Mouse (Mus musculus) forebrain, embryonic 14.5 days (tissue): ENCODE data around the gene Rbm47. TPM values are rescaled to one million over a fixed set of nuclear protein-coding genes. Genes with fewer than 3 reads are reported as not detected.

Experiments
- ATAC-seq: fragments of 200-750 bp; cut with Nextera tagmentation; 2 replicates; pipeline ENCODE4 v1.8.0; 2017; ENCODE audit warnings: mild to moderate bottlenecking, moderate library complexity
- DNase-seq: peaks from one replicate; pipeline ENCODE4 v3.0.0-alpha.2; 2015; ENCODE audit warnings: low spot score
- H3K27ac ChIP-seq: fragments of 300-500 bp; sonication (generic); 2 replicates; pipeline ENCODE4 v1.5.1; 2014; ENCODE audit warnings: low read depth, mild to moderate bottlenecking, control low read depth, low read length, moderate library complexity
- H3K27me3 ChIP-seq: fragments of 300-500 bp; sonication (generic); replicated peaks from 2 replicates; pipeline ENCODE4 v1.6.1; 2014; ENCODE audit warnings: low read length, control low read depth, mixed read lengths; ENCODE audit not compliant: control insufficient read depth, insufficient read depth
- H3K36me3 ChIP-seq: fragments of 300-500 bp; sonication (generic); 2 replicates; pipeline ENCODE4 v1.6.1; 2014; ENCODE audit warnings: low read length, control low read depth; ENCODE audit not compliant: control insufficient read depth, insufficient read depth
- H3K4me1 ChIP-seq: fragments of 300-500 bp; sonication (generic); 2 replicates; pipeline ENCODE4 v1.6.1; 2014; ENCODE audit warnings: antibody characterized with exemption, low read length, control low read depth; ENCODE audit not compliant: control insufficient read depth, insufficient read depth
- H3K4me2 ChIP-seq: fragments of 300-500 bp; sonication (generic); 2 replicates; pipeline ENCODE4 v1.6.1; 2014; ENCODE audit warnings: mild to moderate bottlenecking, control low read depth, low read length
- H3K4me3 ChIP-seq: fragments of 300-500 bp; sonication (generic); 2 replicates; pipeline ENCODE4 v1.5.1; 2014; ENCODE audit warnings: low read depth, low read length, control low read depth
- H3K9ac ChIP-seq: fragments of 300-500 bp; sonication (generic); 2 replicates; pipeline ENCODE4 v1.6.1; 2014; ENCODE audit warnings: mild to moderate bottlenecking, low read length, control low read depth, moderate library complexity
- H3K9me3 ChIP-seq: fragments of 300-500 bp; sonication (generic); replicated peaks from 2 replicates; pipeline ENCODE4 v1.6.1; 2016; ENCODE audit warnings: low read length, control low read depth, mixed read lengths; ENCODE audit not compliant: control insufficient read depth
- WGBS: fragments of 180-500 bp; shearing (Covaris S2); extraction: QIAGEN DNeasy Blood & Tissue Kit; methylation state at CpG from one replicate; pipeline ENCODE4 v1.1.7; 2014; 5-methylcytosine and 5-hydroxymethylcytosine counted together
- polyA plus RNA-seq: library from polyadenylated mRNA; unstranded; fragments of >200 nt; fragmentation: Nextera tagmentation; extraction: Ambion mirVana; gene quantifications from 2 replicates; pipeline ENCODE4 v1.2.1, GENCODE M21; 2014

Gene Rbm47
- polyA plus RNA-seq, 1 experiment from 2014 or later: 2.2 TPM

GRCm38 (mm10) chr5:66062046-66062929 lies 110.6 kb downstream of the Rbm47 start:
- Histone ChIP-seq H3K4me3 (no peak overlapping the region), H3K27me3 (no peaks in the 10 kb centered on the region), H3K36me3 (no peaks in the 10 kb centered on the region), H3K27ac (no peak overlapping the region), H3K9me3 (no peaks in the 10 kb centered on the region), H3K9ac (no peak overlapping the region), H3K4me2 (no peak overlapping the region), H3K4me1 (no peaks in the 10 kb centered on the region)
- DNase-seq (peak; percentile 45), ATAC-seq (no peak)
- 73% methylated on average over 19 of the region's 19 CpGs for WGBS

GRCm38 (mm10) chr5:66061667-66062045 lies 111.3 kb downstream of the Rbm47 start:
- H3K4me2 ChIP-seq: no peak overlapping the region
- ATAC-seq: no peak
- H3K4me3 ChIP-seq: no peak overlapping the region
- H3K27me3 ChIP-seq: no peaks in the 10 kb centered on the region
- no peaks in the 10 kb centered on the region for H3K9me3 ChIP-seq
- no peak overlapping the region for H3K27ac ChIP-seq
- no peaks in the 10 kb centered on the region for H3K36me3 ChIP-seq
- H3K4me1 ChIP-seq: no peaks in the 10 kb centered on the region
- 81% methylated on average over 4 of the region's 4 CpGs for WGBS
- no peak for DNase-seq
- no peak overlapping the region for H3K9ac ChIP-seq

- Histone ChIP-seq H3K36me3 (no peaks in the 10 kb centered on the region), H3K4me1 (no peaks in the 10 kb centered on the region), H3K4me2 (no peak overlapping the region), H3K4me3 (no peak overlapping the region), H3K27ac (no peak overlapping the region), H3K9me3 (no peaks in the 10 kb centered on the region), H3K9ac (no peak overlapping the region), H3K27me3 (no peaks in the 10 kb centered on the region)
- ATAC-seq: no peak
- DNase-seq: no peak
- WGBS: 94% methylated on average over 5 of the region's 5 CpGs
Measured at GRCm38 (mm10) chr5:66058844-66059243, 114.1 kb downstream of the Rbm47 start.

- ATAC-seq (no peak), DNase-seq (no peak)
- Histone ChIP-seq H3K27me3 (no peaks in the 10 kb centered on the region), H3K9me3 (no peaks in the 10 kb centered on the region), H3K9ac (no peak overlapping the region), H3K4me1 (no peaks in the 10 kb centered on the region), H3K36me3 (no peaks in the 10 kb centered on the region), H3K27ac (no peak overlapping the region), H3K4me3 (no peak overlapping the region), H3K4me2 (no peak overlapping the region)
- WGBS: 82% methylated on average over 4 of the region's 4 CpGs
Measured at GRCm38 (mm10) chr5:66056680-66057079, 116.2 kb downstream of the Rbm47 start.

GRCm38 (mm10) chr5:66054394-66054793 lies 118.5 kb downstream of the Rbm47 start:
- no peaks in the 10 kb centered on the region for H3K27me3 ChIP-seq
- no peaks in the 10 kb centered on the region for H3K4me1 ChIP-seq
- no peaks in the 10 kb centered on the region for H3K9me3 ChIP-seq
- DNase-seq (no peak), ATAC-seq (no peak)
- no peak overlapping the region for H3K27ac ChIP-seq
- no peaks in the 10 kb centered on the region for H3K36me3 ChIP-seq
- H3K4me2 ChIP-seq: no peak overlapping the region
- no peak overlapping the region for H3K9ac ChIP-seq
- H3K4me3 ChIP-seq: no peak overlapping the region
- WGBS: 68% methylated on average over 9 of the region's 9 CpGs

GRCm38 (mm10) chr5:66052777-66053548 lies 120.0 kb downstream of the Rbm47 start:
- Histone ChIP-seq H3K27ac (no peak overlapping the region), H3K4me3 (no peak overlapping the region), H3K9me3 (no peaks in the 10 kb centered on the region), H3K36me3 (no peaks in the 10 kb centered on the region), H3K4me1 (no peaks in the 10 kb centered on the region), H3K9ac (no peak overlapping the region), H3K4me2 (no peak overlapping the region), H3K27me3 (no peaks in the 10 kb centered on the region)
- WGBS: 93% methylated on average over 20 of the region's 20 CpGs
- no peak for ATAC-seq
- DNase-seq: no peak

- no peak for ATAC-seq
- H3K4me2 ChIP-seq: no peak overlapping the region
- peak; percentile 43 for DNase-seq
- H3K4me3 ChIP-seq: no peak overlapping the region
- no peaks in the 10 kb centered on the region for H3K9me3 ChIP-seq
- no peaks in the 10 kb centered on the region for H3K27me3 ChIP-seq
- no peaks in the 10 kb centered on the region for H3K4me1 ChIP-seq
- H3K9ac ChIP-seq: no peak overlapping the region
- H3K36me3 ChIP-seq: no peaks in the 10 kb centered on the region
- H3K27ac ChIP-seq: no peak overlapping the region
- WGBS: 28% methylated on average over 5 of the region's 5 CpGs
Measured at GRCm38 (mm10) chr5:66050841-66051240, 122.1 kb downstream of the Rbm47 start.

- no peak for DNase-seq
- Histone ChIP-seq H3K36me3 (no peaks in the 10 kb centered on the region), H3K27me3 (no peaks in the 10 kb centered on the region), H3K27ac (no peak overlapping the region), H3K9ac (no peak overlapping the region), H3K4me2 (no peak overlapping the region), H3K9me3 (no peaks in the 10 kb centered on the region), H3K4me3 (no peak overlapping the region), H3K4me1 (no peaks in the 10 kb centered on the region)
- ATAC-seq: no peak
- WGBS: 90% methylated on average over 3 of the region's 3 CpGs
Measured at GRCm38 (mm10) chr5:66046356-66046755, 126.6 kb downstream of the Rbm47 start.

GRCm38 (mm10) chr5:66043897-66044296 lies 129.0 kb downstream of the Rbm47 start:
- DNase-seq (no peak), ATAC-seq (no peak)
- no peaks in the 10 kb centered on the region for H3K4me1 ChIP-seq
- no peak overlapping the region for H3K4me2 ChIP-seq
- no peaks in the 10 kb centered on the region for H3K9me3 ChIP-seq
- WGBS: 87% methylated on average over 3 of the region's 3 CpGs
- no peak overlapping the region for H3K4me3 ChIP-seq
- no peaks in the 10 kb centered on the region for H3K27me3 ChIP-seq
- no peak overlapping the region for H3K27ac ChIP-seq
- H3K36me3 ChIP-seq: no peaks in the 10 kb centered on the region
- H3K9ac ChIP-seq: no peak overlapping the region
